Mouse (Mus musculus) yolk sac, embryonic 10.5 days (tissue): ENCODE data around the gene Ifi203.
"Not testable (repeated sequence)": the region's sequence is repeated elsewhere in the genome, so short reads cannot be mapped to it uniquely, and the experiment has no call there.

Source experiments
- DNase-seq: peaks from one replicate; pipeline ENCODE4 v3.0.0-alpha.2; 2017; ENCODE audit warnings: low spot score

The Ifi203 gene

GRCm38 (mm10) chr1:173887026-173887787 lies 55.3 kb downstream of the Ifi203 start:
- DNase-seq = not testable (repeated sequence)

GRCm38 (mm10) chr1:173880004-173880666 lies 62.3 kb downstream of the Ifi203 start:
- DNase-seq = not testable (repeated sequence)

GRCm38 (mm10) chr1:173879225-173879987 lies 63.1 kb downstream of the Ifi203 start:
- not testable (repeated sequence) for DNase-seq

- DNase-seq = not testable (repeated sequence)
Observed at GRCm38 (mm10) chr1:173878264-173878663, 64.2 kb downstream of the Ifi203 start.

GRCm38 (mm10) chr1:173877125-173877524 lies 65.3 kb downstream of the Ifi203 start:
- DNase-seq = not testable (repeated sequence)
